Mouse (Mus musculus) liver, postnatal 0 days (tissue): Measurements from ENCODE around the gene Mgat4b.

ENCODE experiments used
- CTCF ChIP-seq: sonication (generic); IDR thresholded peaks from 2 replicates; pipeline ENCODE4 v1.5.1; 2016; ENCODE audit warnings: antibody characterized with exemption, low read depth
- EP300 ChIP-seq: IDR thresholded peaks from 2 replicates; pipeline ENCODE4 v1.6.1; 2016; ENCODE audit warnings: antibody characterized with exemption, low read depth, mild to moderate bottlenecking

GRCm38 (mm10) chr11:50176351-50176750 lies 34.3 kb upstream of the Mgat4b start:
- TF ChIP-seq CTCF: no peak
- no peak for TF ChIP-seq EP300
